Mouse (Mus musculus): Measurements from ENCODE around the gene Cbll1. TPM values are rescaled to one million over a fixed set of nuclear protein-coding genes. Genes with fewer than 3 reads are reported as not detected.
A peak's percentile ranks its signal among the peaks of the same experiment; 100 is the strongest.

The Cbll1 gene
- 15.9 and 16.0 TPM in 2 replicates for polyA plus RNA-seq (2015; fragmentation: Nextera tagmentation; extraction: Ambion mirVana)

DNA sequence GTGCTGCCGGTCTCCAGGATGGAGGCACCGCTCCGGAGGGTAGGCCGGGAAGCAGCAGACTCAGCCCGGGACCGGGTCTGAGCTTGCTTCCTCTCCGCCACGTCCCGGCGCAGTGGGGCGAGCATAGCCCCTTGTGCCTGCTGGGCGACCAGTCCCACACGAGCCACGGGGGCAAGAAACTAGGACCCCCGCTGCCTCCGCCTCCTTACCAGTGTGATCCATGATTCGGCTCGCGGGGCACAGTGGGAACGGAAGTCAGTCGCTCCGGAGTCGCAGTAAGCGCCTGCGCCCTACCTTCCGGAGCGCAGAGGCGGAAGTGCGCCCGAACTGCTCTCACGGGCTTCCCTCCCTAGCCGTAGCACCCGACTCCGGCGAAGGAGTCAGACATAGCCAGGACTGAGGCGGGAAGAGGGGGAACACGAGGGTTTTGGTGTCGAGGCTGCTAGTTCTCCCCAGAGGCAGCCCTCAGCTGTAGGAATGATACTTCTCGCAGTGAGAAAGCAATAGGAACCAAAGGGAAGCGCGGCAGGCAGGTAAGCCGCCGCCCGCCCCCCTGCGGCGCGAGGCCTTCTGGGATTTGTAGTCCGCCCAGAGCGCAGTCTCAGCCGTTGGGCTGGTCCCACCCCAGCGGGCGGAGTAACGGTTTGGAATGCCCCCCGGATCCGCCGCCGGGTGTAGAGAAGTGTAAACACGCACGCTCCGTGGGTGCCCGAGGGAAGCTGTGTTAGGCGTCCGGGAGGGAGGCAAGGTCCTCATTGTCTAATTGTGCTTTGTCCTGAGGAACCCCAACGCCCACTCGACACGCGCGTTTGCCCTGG is at the start of gene Cbll1:
Gene Cbll1, minus strand, starts transcription at position 303 of the 818 bp plus-strand sequence.
- under 1% methylated on average over 68 of the region's 68 CpGs for WGBS
- Histone ChIP-seq H3K9ac (replicated peaks; ENCODE audit: low read depth, low read length) (peak within 1 kb of the TSS; percentile 77), H3K4me3 (replicated peaks; ENCODE audit: low read length) (peak within 1 kb of the TSS; percentile 75), H3K4me2 (ENCODE audit: low read length) (peak within 1 kb of the TSS; percentile 82), H3K27me3 (replicated peaks; ENCODE audit: control insufficient read depth, insufficient read depth, low read length) (no peaks in the 10 kb centered on the region), H3K9me3 (ENCODE audit: control insufficient read depth, low read length) (no peaks in the 10 kb centered on the region), H3K36me3 (ENCODE audit: control insufficient read depth, insufficient read depth) (peaks cover under 1% of the 10 kb centered on the region; the same call in 1 of the 2 replicates), H3K27ac (ENCODE audit: low read length) (peak within 1 kb of the TSS; percentile 94), H3K4me1 (replicated peaks; ENCODE audit: control insufficient read depth, insufficient read depth, low read length) (peaks cover 15% of the 10 kb centered on the region)
- ATAC-seq: peak; percentile 98

DNA sequence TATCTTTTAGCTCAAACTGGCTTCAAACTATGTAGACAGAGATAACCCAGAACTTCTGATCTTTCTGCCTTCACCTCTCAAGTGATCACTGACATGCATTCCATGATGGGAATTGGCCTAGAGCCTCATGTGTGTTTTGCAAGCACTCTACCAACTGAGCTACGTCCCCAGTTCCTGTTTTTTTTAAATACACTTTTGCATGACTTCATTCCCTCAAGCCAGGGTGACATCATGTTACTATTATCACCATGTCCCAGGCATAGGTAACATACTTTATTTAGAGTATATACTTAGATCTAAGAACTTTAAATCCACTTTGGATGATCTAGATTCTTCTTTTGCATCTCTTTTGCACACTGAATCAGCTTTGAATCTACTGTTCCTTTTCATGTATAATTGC is 46.6 kb upstream of the Cbll1 start:
- WGBS: 83% methylated on average over 1 of the region's 1 CpGs
- Histone ChIP-seq H3K4me2 (ENCODE audit: low read length) (no peak overlapping the region), H3K9ac (replicated peaks; ENCODE audit: low read depth, low read length) (no peak overlapping the region), H3K27ac (ENCODE audit: low read length) (no peak overlapping the region), H3K4me1 (replicated peaks; ENCODE audit: control insufficient read depth, insufficient read depth, low read length) (no peaks in the 10 kb centered on the region), H3K27me3 (replicated peaks; ENCODE audit: control insufficient read depth, insufficient read depth, low read length) (no peaks in the 10 kb centered on the region), H3K9me3 (ENCODE audit: control insufficient read depth, low read length) (no peaks in the 10 kb centered on the region), H3K36me3 (ENCODE audit: control insufficient read depth, insufficient read depth) (no peaks in the 10 kb centered on the region), H3K4me3 (replicated peaks; ENCODE audit: low read length) (no peak overlapping the region)
- ATAC-seq: no peak

DNA sequence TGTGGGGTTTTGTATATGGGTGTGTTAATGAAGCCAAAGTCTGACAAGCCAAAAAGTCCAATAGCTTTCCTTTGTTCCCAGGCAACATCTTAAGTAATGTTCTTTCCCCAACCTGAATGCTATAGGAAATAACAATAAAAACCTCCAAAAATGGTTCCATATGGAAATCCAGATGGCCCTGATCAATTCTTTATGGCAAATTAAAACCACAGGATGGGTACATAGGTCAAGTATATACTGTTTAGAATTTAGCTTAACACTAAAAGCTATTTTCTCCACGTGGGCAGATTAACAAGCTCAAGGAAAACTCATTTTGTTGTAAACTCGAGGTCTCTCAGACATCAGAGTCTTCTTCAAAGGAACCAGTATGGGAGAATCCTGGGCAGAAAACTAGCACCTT is 45.8 kb upstream of the Cbll1 start:
- Histone ChIP-seq H3K36me3 (ENCODE audit: control insufficient read depth, insufficient read depth) (no peaks in the 10 kb centered on the region), H3K4me1 (replicated peaks; ENCODE audit: control insufficient read depth, insufficient read depth, low read length) (no peaks in the 10 kb centered on the region), H3K9ac (replicated peaks; ENCODE audit: low read depth, low read length) (no peak overlapping the region), H3K9me3 (ENCODE audit: control insufficient read depth, low read length) (no peaks in the 10 kb centered on the region), H3K4me2 (ENCODE audit: low read length) (no peak overlapping the region), H3K27ac (ENCODE audit: low read length) (no peak overlapping the region), H3K4me3 (replicated peaks; ENCODE audit: low read length) (no peak overlapping the region), H3K27me3 (replicated peaks; ENCODE audit: control insufficient read depth, insufficient read depth, low read length) (no peaks in the 10 kb centered on the region)
- ATAC-seq: no peak
- 55% methylated on average over 2 of the region's 2 CpGs for WGBS

DNA sequence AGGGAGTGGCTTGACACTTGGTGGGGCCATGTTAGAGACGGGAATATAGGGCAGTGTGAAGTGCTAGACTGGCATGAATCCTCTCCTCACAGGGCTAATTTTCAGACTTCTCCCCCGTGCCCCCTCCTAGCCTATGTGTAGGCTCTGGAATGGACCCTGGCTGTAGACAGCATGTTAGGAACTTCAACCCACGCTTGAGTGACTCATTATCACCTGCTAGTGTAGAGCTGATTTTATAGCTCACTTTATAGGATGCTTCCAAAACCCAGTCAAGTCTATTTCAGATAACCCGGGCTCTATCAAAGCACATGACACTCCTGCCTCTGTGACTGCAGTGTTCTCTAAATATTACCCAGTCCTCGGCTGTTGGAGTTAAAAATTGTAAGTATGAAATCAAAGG is 42.1 kb upstream of the Cbll1 start:
- Histone ChIP-seq H3K9ac (replicated peaks; ENCODE audit: low read depth, low read length) (no peak overlapping the region), H3K4me3 (replicated peaks; ENCODE audit: low read length) (no peak overlapping the region), H3K4me2 (ENCODE audit: low read length) (no peak overlapping the region), H3K4me1 (replicated peaks; ENCODE audit: control insufficient read depth, insufficient read depth, low read length) (no peaks in the 10 kb centered on the region), H3K9me3 (ENCODE audit: control insufficient read depth, low read length) (no peaks in the 10 kb centered on the region), H3K27me3 (replicated peaks; ENCODE audit: control insufficient read depth, insufficient read depth, low read length) (no peaks in the 10 kb centered on the region), H3K36me3 (ENCODE audit: control insufficient read depth, insufficient read depth) (no peaks in the 10 kb centered on the region), H3K27ac (ENCODE audit: low read length) (no peak overlapping the region)
- no peak for ATAC-seq
- WGBS: 83% methylated on average over 5 of the region's 5 CpGs

DNA sequence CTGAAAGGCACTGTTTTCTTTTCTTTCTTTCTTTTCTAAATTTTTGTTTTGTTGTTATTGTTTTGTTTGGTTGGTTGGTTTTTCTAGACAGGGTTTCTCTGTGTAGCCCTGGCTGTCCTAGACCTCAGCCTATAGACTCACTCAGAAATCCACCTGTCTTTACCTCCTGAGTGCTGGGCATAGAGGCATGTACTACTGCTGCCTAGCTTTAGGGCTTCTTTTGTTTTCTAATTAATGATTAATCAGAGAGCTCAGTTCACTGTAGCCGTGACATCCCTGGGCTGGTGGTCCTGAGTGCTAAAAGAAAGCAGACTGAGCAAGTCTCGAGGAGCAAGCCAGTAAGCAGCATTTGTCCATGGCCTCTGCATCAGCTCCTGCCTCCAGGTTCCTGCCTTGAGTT is 40.4 kb upstream of the Cbll1 start:
- no peak for ATAC-seq
- Histone ChIP-seq H3K9ac (replicated peaks; ENCODE audit: low read depth, low read length) (no peak overlapping the region), H3K36me3 (ENCODE audit: control insufficient read depth, insufficient read depth) (no peaks in the 10 kb centered on the region), H3K4me1 (replicated peaks; ENCODE audit: control insufficient read depth, insufficient read depth, low read length) (no peaks in the 10 kb centered on the region; the same call in none of the 2 replicates), H3K27me3 (replicated peaks; ENCODE audit: control insufficient read depth, insufficient read depth, low read length) (no peaks in the 10 kb centered on the region), H3K9me3 (ENCODE audit: control insufficient read depth, low read length) (no peaks in the 10 kb centered on the region), H3K4me3 (replicated peaks; ENCODE audit: low read length) (no peak overlapping the region), H3K27ac (ENCODE audit: low read length) (no peak overlapping the region), H3K4me2 (ENCODE audit: low read length) (no peak overlapping the region)
- 76% methylated on average over 2 of the region's 2 CpGs for WGBS

DNA sequence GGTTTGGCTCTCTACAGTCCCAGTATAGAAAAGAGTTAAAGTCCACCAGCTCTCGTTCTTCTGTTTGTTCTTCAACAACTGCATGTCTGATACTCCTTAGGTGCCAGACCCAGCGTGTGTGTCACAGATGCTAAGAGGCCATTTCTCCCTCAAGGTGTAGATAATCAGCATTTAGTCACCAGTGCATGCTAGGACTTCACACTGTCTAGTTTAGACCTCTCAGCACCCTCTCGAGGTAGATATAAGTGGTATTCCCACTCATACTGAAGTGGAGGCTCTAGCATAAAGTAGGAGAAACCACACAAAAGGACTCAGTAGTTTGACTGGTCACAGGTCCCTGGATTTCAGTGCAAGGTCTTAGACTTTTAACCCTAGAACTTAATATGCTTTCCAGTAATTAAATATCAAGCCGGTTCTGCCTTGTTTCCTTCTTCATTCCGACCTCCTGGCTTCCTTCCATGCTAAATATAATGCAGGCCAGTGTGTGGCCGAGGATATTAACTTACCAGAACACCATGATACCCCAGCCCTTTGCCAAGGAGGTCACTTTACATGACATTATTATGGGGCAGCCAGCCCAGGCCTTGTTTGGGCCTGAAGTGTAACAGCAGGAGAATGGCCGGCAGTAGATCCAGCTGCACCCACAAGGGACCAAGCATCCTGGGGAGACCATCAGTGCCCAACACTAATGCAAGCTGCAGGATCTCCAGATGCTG is 38.3 kb upstream of the Cbll1 start:
- no peak for ATAC-seq
- Histone ChIP-seq H3K9ac (replicated peaks; ENCODE audit: low read depth, low read length) (no peak overlapping the region), H3K4me2 (ENCODE audit: low read length) (no peak overlapping the region), H3K36me3 (ENCODE audit: control insufficient read depth, insufficient read depth) (no peaks in the 10 kb centered on the region), H3K4me3 (replicated peaks; ENCODE audit: low read length) (no peak overlapping the region), H3K27ac (ENCODE audit: low read length) (no peak overlapping the region), H3K4me1 (replicated peaks; ENCODE audit: control insufficient read depth, insufficient read depth, low read length) (peaks cover 14% of the 10 kb centered on the region), H3K27me3 (replicated peaks; ENCODE audit: control insufficient read depth, insufficient read depth, low read length) (no peaks in the 10 kb centered on the region), H3K9me3 (ENCODE audit: control insufficient read depth, low read length) (no peaks in the 10 kb centered on the region)
- 81% methylated on average over 7 of the region's 7 CpGs for WGBS

DNA sequence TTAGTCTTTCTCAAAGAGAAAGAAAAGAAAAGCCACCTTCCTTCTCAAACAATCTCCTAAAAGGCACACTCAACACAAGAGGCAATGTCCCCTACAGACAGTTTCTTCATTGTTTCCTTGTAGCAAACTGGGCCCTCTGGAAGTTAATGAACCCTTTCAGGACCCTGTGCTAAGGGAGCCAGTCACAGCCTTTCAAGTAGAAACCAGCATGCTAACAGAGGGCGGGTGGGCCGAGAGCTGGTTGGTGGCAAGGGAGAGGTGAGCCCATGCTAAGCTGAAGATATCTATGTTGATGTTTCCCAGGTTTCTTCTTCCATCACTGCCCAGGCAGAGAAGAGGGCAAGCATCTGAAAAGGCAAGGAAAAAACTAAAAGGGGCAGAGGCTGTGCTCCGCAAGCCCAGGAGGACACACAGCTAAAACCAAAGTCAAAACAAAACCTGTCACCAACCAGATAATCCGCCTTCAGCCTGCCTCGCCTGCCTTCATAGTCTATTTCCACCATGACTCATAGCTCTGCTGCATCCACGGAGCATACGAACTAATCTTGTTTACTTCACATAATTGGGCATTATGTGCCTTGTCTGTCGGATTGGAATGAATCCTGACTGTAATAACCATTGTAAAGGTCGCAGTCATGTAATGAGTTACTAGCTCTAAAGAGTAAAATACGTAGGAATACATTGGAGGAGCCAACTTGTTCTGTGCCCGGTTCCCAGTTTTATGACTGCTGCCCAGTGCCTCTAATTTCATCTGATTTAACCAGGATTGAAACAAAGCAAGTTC is 34.8 kb upstream of the Cbll1 start:
- H3K9ac ChIP-seq (replicated peaks; ENCODE audit: low read depth, low read length): no peak overlapping the region
- H3K4me2 ChIP-seq (ENCODE audit: low read length): peak overlapping the region; percentile 13; the same call in 1 of the 2 replicates
- ATAC-seq: peak; percentile 52
- H3K27ac ChIP-seq (ENCODE audit: low read length): no peak overlapping the region
- H3K27me3 ChIP-seq (replicated peaks; ENCODE audit: control insufficient read depth, insufficient read depth, low read length): no peaks in the 10 kb centered on the region
- WGBS: 30% methylated on average over 11 of the region's 11 CpGs
- no peaks in the 10 kb centered on the region for H3K36me3 ChIP-seq (ENCODE audit: control insufficient read depth, insufficient read depth)
- H3K4me1 ChIP-seq (replicated peaks; ENCODE audit: control insufficient read depth, insufficient read depth, low read length): peaks cover 14% of the 10 kb centered on the region
- no peak overlapping the region for H3K4me3 ChIP-seq (replicated peaks; ENCODE audit: low read length)
- H3K9me3 ChIP-seq (ENCODE audit: control insufficient read depth, low read length): no peaks in the 10 kb centered on the region

DNA sequence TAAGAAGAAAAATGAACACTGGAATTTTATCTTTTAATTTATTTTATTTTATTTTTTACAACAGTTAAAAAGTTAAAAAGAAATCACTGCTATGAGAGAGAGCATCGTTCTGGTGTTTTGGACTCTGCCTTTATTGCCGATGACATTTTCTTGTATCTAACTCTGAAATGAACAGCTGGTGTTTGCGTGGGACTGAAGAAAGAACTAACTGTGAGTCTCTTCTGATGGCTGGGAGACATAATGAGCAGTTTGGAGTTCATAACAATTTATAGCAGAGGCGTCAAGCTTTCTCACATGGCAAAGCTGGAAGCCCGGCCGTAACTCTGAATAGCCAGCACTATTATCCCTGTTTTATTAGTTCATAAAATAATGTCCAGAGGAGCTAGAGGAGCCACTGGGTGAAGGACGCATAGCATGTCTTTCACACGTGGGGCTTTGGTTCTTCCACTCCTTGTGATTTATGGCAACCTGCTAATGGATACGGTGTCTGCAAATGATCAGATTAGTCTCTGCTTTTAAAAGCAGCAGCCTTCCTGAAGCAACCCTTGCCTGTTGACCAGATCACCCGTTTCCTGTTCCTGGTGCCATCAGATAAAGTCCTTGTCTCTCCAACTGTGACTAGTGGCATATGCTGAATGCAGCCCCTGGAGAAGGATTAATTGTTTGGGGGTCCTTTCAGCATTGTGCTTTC is 33.9 kb upstream of the Cbll1 start:
- Histone ChIP-seq H3K9me3 (ENCODE audit: control insufficient read depth, low read length) (no peaks in the 10 kb centered on the region), H3K36me3 (ENCODE audit: control insufficient read depth, insufficient read depth) (no peaks in the 10 kb centered on the region), H3K4me3 (replicated peaks; ENCODE audit: low read length) (no peak overlapping the region), H3K4me2 (ENCODE audit: low read length) (no peak overlapping the region), H3K27ac (ENCODE audit: low read length) (peak overlapping the region; percentile 2; the same call in 1 of the 2 replicates), H3K9ac (replicated peaks; ENCODE audit: low read depth, low read length) (no peak overlapping the region), H3K4me1 (replicated peaks; ENCODE audit: control insufficient read depth, insufficient read depth, low read length) (peaks cover 14% of the 10 kb centered on the region), H3K27me3 (replicated peaks; ENCODE audit: control insufficient read depth, insufficient read depth, low read length) (no peaks in the 10 kb centered on the region)
- WGBS: 47% methylated on average over 10 of the region's 10 CpGs
- peak; percentile 54 for ATAC-seq

Data from forebrain, embryonic 16.5 days (tissue).